Mouse (Mus musculus): ENCODE measurements around the gene Bcl2.

GRCm38 (mm10) chr1:106739810-106740209, 25.7 kb upstream of the Bcl2 start:
- TF ChIP-seq CTCF (IDR thresholded peaks at IDR 0.05; ENCODE audit: low read depth) (no peak), EP300 (optimal IDR thresholded peaks at IDR 0.05) (no peak)

Data from stomach, postnatal 0 days (tissue).